Mouse (Mus musculus): Measurements from ENCODE around the gene Gosr1.

DNA sequence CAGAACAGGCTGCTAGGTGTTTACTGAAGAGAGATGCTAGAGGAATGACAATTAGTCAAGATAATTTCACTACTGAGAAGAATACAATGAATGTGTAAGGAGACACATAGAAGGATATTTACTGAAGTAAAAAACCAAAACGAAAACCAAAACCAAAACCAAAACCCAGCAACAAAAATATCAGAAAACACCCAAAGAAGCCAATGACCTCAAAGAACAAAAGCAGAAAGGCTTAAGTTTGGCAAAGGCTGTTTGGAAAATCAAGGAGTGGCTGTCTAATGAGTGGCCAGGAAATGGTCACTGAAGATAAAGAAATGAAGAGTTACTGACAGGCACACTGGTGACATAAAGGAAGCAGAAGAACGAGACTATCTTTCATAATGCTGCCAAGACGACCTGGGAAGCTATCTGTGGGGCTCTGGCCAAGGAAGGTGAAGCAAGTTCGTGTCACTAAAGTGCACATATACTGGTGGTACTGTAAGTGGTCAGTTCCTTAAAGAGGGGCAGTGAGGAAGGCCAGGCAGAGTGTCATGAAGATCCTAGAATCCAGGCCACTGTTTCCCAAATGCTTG, 27.5 kb downstream of the Gosr1 start:
- TF ChIP-seq POLR2A (IDR thresholded peaks at IDR 0.05; ENCODE audit: control insufficient read depth, low read depth, low read length) (no peak), CTCF (IDR thresholded peaks at IDR 0.05; ENCODE audit: control insufficient read depth, insufficient read depth, insufficient replicate concordance, low read depth, low read length) (no peak)
